Mouse (Mus musculus) liver (tissue): ENCODE measurements at regions not wholly inside any gene's neighbourhood (a gene's known extent, or its start where the extent isn't known, plus 50 kb on each side); places are given as distances from the start of the nearest gene placed in this dataset.

Experiments
- DNase-seq: peaks from one replicate; pipeline ENCODE4 v3.0.0-alpha.2; 2020; ENCODE audit warnings: mixed read lengths

DNA sequence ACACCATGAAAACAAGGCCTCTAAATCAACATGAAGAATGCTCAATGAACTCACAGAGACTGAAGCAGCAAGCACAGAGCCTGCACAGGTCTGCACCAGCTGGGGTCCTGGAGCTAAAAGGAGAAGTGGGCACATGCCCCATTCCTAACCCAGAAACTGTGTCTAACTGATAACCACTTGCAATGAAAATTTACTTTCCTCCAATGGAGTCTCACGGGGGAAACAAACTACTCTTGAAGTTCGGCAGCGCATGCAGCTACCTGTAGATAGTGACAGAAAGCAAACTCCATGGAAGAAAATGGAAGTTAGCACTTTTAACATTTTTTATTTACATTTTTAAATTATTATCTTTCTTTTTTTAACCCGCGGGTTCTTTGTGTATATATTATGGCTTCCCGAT lies 76.8 kb upstream of the Akap6 start:
- DNase-seq: no peak

DNA sequence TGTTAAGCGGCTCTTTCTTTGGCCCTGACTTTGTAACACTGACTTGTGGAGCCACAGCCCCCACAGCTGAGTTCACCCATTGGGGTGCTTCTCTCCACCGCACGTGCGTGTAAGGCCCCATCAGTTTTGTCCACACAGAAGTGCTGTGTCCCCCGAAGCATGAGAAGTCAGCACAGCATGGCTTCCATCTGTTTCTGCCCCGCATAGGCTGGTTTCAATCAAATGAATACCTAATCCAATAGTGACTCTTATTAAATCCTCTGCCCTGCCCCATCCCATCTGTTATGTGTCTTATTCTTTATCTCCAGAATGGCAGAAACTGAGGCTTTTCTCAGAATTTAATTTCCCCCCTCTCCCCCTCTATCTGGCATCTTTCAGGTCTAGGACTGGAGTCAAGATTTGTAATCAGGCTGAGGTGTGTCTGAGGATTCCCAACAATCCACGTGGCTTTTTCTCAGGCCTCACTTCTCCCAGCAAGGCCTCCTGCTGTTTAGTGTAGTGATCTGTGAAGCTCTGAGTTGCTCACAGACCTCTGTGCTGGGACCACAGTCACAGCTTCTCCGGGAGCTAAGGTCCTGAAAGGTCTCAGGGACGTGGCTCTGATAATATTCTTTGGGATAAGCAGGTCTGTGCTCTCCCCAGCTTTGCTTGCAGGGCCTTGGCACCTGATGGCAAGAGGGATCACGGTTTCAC lies 75.6 kb upstream of the Akap6 start:
- no peak for DNase-seq

DNA sequence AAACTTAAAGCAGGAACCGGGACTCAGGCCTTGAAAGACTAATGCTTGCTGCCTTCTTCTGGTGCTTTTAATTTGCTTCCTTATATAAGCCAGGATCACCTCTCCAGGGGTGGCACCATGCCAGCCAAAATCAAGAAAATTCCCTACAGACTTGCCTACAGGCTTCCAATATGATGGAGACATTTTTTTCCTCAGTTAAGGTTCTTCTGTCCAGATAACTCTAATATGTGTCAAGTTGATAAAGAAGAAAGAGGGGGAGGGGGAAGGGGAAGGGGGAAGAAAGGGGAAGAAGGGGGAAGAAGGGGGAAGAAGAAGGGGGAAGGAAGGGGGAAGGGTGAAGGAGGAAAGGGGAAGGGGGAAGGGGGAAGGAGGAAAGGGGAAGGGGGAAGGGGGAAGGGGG lies 74.3 kb upstream of the Akap6 start:
- DNase-seq: no peak

DNA sequence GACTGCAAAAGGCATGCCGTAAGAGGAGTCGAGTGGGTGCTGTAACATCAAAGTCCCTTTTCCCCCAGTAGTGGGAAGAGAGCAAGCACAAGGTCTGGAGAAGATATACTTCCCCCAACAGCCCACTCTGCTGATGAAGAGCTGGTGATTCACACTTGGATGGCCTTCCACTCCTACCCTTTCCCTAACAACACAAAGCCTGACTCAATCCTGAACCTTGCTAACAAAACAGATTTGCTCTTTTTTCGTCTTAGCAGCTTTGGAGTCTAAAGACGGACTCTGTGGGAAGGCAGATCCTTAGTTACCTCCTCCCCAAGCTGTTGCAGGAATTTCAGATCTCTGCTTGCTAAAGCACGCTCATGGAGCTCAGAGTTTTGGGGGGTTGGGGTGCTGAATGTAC lies 70.4 kb upstream of the Akap6 start:
- DNase-seq: no peak

DNA sequence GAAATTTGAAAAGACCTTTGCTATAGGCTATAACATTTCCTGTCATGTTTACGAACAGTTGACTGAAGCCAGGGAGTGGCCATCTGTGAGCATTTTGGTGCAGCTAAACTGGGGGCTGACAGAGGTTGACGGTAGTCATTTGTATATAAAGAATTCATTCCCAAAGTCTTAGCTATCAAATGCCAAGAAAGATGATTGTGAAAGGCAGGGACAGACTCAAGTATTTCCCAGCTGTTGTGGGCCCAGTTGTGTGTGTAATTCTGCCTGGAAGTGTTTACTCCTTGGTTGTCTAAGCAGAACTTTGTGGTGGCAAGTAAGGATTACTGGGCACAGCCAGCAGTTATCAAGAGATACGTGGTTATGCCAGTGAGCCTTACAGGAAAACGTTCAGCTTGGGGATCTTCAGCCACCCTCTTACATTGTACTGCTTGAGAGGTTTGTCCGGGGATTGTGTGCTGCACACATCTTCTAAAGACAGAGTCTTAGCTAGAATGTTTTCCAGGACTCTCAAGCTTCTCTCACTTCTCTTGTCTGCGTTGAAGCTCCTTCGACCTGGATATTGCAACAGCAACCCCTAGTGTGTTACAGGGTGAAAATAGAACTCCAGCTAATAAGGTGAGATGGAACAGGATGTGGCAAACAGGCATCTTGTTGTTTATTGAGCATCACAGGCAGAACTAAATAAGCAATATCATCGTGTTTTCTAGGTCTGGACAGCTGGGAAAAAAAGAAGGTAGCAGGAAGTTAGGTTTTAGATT lies 63.9 kb upstream of the Akap6 start:
- no peak for DNase-seq

DNA sequence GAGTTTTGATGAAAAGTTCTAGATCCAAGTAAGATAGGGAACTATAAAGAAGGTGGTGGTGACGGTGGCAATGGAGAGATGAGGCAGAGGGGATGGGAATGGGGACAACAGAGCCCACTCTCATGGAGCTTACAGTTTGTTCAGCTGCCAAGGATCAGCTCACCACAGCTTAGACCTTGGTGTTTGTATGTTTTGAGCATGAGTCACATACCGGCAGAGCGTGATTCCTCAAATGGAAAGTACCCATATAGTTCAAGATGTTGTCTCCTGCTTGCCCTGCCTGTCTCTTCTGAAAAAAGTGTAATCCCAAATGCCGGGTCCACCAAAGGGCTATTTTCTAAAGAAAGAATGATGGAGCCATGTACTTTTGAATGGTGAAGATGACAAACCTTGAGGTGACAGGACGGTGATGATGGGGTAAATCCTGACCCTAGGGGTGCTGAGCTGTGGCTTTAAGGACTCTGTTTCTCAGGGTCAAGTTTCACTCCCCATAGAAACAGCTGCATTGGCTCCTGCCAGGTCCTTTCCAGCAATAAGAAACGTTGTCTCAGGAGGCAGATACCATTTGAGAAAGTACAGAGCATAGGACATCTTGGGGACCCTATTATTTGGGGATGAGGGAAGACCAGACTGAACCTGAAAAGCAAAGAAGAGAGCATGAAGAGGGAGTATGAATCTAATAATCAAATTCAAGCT lies 62.8 kb upstream of the Akap6 start:
- no peak for DNase-seq

DNA sequence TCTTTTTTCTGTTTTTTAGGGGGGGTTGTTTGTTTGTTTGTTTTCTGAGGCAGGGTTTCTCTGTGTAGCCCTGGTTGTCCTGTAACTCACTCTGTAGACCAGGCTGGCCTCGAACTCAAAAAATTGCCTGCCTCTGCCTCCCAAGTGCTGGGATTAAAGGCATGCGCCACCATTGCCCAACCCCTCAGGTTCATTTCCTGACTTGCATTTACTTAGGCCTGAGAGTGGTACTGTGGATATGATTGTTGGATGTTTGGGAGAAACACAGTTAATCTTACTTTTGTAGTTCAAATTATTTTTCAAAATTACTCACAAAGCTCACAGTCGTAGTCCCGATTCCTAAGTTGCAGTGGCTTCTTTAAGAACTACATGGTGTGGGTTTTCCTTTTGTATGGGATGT lies 62.3 kb upstream of the Akap6 start:
- DNase-seq: no peak

DNA sequence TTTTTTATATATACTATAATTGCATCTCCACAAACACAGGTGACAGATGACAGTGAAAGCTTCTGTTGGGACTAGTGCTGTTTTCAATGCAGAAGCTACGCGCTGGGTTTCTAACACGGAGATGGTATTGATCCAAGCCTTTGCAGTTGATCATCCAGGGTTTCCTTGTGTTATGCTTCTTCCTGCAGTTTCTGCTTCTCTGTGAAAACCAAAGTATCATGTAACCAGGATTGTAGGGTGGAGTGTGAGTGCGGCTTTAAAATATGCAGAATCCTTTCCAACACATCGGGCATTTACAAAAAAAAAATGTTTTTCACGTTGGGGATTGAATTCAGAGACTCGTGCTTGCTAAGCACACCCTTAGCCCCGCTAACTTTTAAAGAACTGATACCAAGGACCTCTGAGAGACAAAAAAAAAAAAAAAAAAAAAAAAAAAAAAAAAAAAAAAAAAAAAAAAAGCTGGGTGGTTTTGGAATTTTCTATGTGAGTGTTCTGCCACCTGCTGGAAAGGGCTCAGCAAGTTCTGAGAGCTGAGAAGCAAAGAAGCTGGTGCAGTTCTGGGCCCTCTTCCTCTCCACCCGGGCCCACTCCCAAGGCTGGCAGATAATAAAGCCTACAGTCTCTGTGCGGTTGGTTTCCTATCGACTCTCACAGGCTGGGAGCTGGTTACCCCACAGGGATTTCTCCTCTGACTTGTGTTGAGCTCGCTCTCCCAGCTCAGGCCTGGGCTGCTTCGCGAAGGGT lies 61.5 kb upstream of the Akap6 start:
- peak; percentile 12 for DNase-seq

DNA sequence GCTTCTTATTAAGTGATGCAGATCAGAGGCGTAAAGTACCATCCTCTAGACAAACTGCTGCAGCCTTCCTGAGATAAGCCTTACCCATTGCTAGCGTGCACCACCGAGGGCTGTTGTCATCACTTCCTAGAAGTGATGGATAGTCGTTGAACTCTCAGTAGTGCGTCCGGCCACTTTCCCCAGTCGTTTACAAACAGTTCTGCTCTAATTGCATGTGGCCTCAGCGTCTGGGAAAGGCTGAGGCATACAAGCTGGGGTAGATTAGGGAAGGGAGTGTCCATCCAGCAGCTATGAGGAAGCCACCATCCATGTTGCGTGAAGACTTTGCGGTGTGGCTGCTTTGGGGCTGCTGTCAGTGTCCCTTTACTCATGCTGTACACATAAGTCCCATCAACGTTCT lies 60.7 kb upstream of the Akap6 start:
- DNase-seq: peak; percentile 6

DNA sequence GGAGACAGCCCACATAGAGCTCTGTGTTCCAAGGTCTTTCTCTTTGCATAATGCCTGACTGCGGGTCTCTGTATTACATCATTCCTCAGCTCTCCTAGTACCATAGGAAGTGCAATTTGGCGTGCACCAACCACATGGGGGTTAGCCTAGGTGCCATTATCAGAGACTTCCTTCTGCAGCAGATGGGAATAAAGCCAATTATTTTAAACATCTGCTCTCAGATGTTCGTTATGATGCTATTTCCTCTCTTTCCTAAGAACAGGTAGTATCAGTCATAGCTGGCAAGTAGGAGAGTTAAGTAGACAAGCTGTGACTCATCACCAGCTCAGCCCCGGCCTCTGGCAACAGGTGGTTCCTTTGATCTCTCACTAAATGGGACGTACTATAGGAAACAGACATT lies 55.1 kb upstream of the Akap6 start:
- DNase-seq: no peak
